Mouse (Mus musculus): Measurements from ENCODE around the gene Znhit1.

Gene Znhit1

GRCm38 (mm10) chr5:136987934-136988271 is at the start of gene Znhit1:
Gene Znhit1 (minus strand): TSS chr5:136988021.
- no peak for DNase-seq (ENCODE audit: low read depth, low spot score)

GRCm38 (mm10) chr5:137036211-137036610 is 48.4 kb upstream of the Znhit1 start:
- no peak for DNase-seq (ENCODE audit: low read depth, low spot score)

GRCm38 (mm10) chr5:137032641-137033074 is 44.8 kb upstream of the Znhit1 start:
- DNase-seq (ENCODE audit: low read depth, low spot score) = peak; percentile 83

- no peak for DNase-seq (ENCODE audit: low read depth, low spot score)
Measured at GRCm38 (mm10) chr5:137032033-137032421, 44.2 kb upstream of the Znhit1 start.

GRCm38 (mm10) chr5:137031076-137032032 is 43.5 kb upstream of the Znhit1 start:
- no peak for DNase-seq (ENCODE audit: low read depth, low spot score)

GRCm38 (mm10) chr5:137030416-137030810 is 42.6 kb upstream of the Znhit1 start:
- DNase-seq (ENCODE audit: low read depth, low spot score) = no peak

- DNase-seq (ENCODE audit: low read depth, low spot score) = peak; percentile 88
Measured at GRCm38 (mm10) chr5:137029643-137030415, 42.0 kb upstream of the Znhit1 start.

GRCm38 (mm10) chr5:137029273-137029585 is 41.4 kb upstream of the Znhit1 start:
- DNase-seq (ENCODE audit: low read depth, low spot score) = no peak

GRCm38 (mm10) chr5:137028561-137029272 is 40.9 kb upstream of the Znhit1 start:
- DNase-seq (ENCODE audit: low read depth, low spot score) = no peak

- DNase-seq (ENCODE audit: low read depth, low spot score) = no peak
Measured at GRCm38 (mm10) chr5:137026092-137026491, 38.3 kb upstream of the Znhit1 start, which contains the start of gene Vgf. Gene Vgf (plus strand): TSS chr5:137026392.

- no peak for DNase-seq (ENCODE audit: low read depth, low spot score)
Measured at GRCm38 (mm10) chr5:137025132-137025531, 37.3 kb upstream of the Znhit1 start.

- DNase-seq (ENCODE audit: low read depth, low spot score) = no peak
Measured at GRCm38 (mm10) chr5:137024318-137024717, 36.5 kb upstream of the Znhit1 start.

- no peak for DNase-seq (ENCODE audit: low read depth, low spot score)
Measured at GRCm38 (mm10) chr5:137015913-137016312, 28.1 kb upstream of the Znhit1 start.

- no peak for DNase-seq (ENCODE audit: low read depth, low spot score)
Measured at GRCm38 (mm10) chr5:137012401-137012950, 24.7 kb upstream of the Znhit1 start.

- no peak for DNase-seq (ENCODE audit: low read depth, low spot score)
Measured at GRCm38 (mm10) chr5:137009988-137010387, 22.2 kb upstream of the Znhit1 start.

GRCm38 (mm10) chr5:137007276-137007675 is 19.5 kb upstream of the Znhit1 start:
- DNase-seq (ENCODE audit: low read depth, low spot score) = no peak

- DNase-seq (ENCODE audit: low read depth, low spot score) = no peak
Measured at GRCm38 (mm10) chr5:137000612-137001011, 12.8 kb upstream of the Znhit1 start.

GRCm38 (mm10) chr5:136999449-136999848 is 11.6 kb upstream of the Znhit1 start:
- no peak for DNase-seq (ENCODE audit: low read depth, low spot score)

- DNase-seq (ENCODE audit: low read depth, low spot score) = no peak
Measured at GRCm38 (mm10) chr5:136989801-136990200, 2.0 kb upstream of the Znhit1 start.

GRCm38 (mm10) chr5:136988420-136988819 is 599 bp upstream of the Znhit1 start:
- no peak for DNase-seq (ENCODE audit: low read depth, low spot score)

GRCm38 (mm10) chr5:136987138-136987933 is 485 bp downstream of the Znhit1 start:
- DNase-seq (ENCODE audit: low read depth, low spot score) = no peak

Data from WW6 (cell line).